Mouse (Mus musculus) kidney, adult 2 months (tissue): ENCODE data around the gene Noa1. TPM values are rescaled to one million over a fixed set of nuclear protein-coding genes. Genes with fewer than 3 reads are reported as not detected.

Experiments used
- DNase-seq: peaks from one replicate; pipeline ENCODE4 v3.0.0; 2021
- H3K27ac ChIP-seq: fragments of 200-500 bp; 2 replicates; pipeline ENCODE4 v1.5.1; 2012; ENCODE audit warnings: low read depth, low read length, control low read depth, inconsistent platforms; ENCODE audit not compliant: insufficient read depth
- H3K27me3 ChIP-seq: fragments of 200-500 bp; replicated peaks from 2 replicates; pipeline ENCODE4 v1.6.1; 2012; ENCODE audit warnings: mild to moderate bottlenecking, moderate library complexity, low read length, inconsistent platforms; ENCODE audit not compliant: control insufficient read depth, insufficient read depth
- H3K36me3 ChIP-seq: fragments of 200-500 bp; 2 replicates; pipeline ENCODE4 v1.6.1; 2012; ENCODE audit warnings: mild to moderate bottlenecking, moderate library complexity, low read length, inconsistent platforms; ENCODE audit not compliant: control insufficient read depth, insufficient read depth
- H3K4me1 ChIP-seq: fragments of 200-500 bp; 2 replicates; pipeline ENCODE4 v1.6.1; 2011; ENCODE audit warnings: low read length; ENCODE audit not compliant: control insufficient read depth, insufficient read depth
- H3K4me3 ChIP-seq: fragments of 200-500 bp; 2 replicates; pipeline ENCODE4 v1.5.1; 2011; ENCODE audit warnings: mild to moderate bottlenecking, low read depth, low read length, control low read depth; ENCODE audit not compliant: insufficient read depth
- CTCF ChIP-seq: fragments of 200-500 bp; conservative IDR thresholded peaks from 2 replicates; pipeline ENCODE4 v1.5.1; 2011; ENCODE audit warnings: low read depth, mild to moderate bottlenecking, control low read depth, low read length, moderate library complexity, mixed read lengths; ENCODE audit not compliant: insufficient read depth, insufficient read length
- POLR2A ChIP-seq: fragments of 200-500 bp; IDR thresholded peaks from one replicate; pipeline ENCODE4 v1.6.1; 2011; ENCODE audit warnings: low read depth, low read length, control low read depth
- WGBS: fragments of 180-500 bp; shearing (Covaris S2); methylation state at CpG from one replicate; pipeline ENCODE4 v1.1.7; 2018; 5-methylcytosine and 5-hydroxymethylcytosine counted together
- polyA plus RNA-seq: library from polyadenylated mRNA; depleted of rRNA; stranded (reverse); fragments of >200 nt; gene quantifications from 2 replicates; pipeline ENCODE4 v1.2.3, GENCODE M21; 2012

The Noa1 gene
- polyA plus RNA-seq, 1 experiment, result 15.1 TPM

DNA sequence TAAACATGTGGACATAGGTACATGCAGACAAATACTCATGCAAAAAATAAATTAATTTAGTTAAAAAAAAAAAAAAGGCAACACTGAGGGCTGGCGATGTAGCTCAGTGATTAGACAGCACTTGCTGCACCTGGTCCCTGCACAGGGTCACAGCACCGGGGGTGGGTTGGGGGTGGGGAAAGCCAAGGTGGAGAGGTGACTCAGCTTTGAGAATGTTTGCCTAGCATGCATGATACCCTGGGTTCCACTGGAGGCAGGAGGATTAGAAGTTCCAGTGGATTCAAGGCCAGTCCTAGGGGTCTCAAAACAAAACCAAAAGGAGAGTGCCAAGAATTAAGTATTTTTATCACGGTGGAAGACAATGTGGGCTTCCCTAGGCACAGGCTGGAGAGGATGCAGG lies 52.3 kb downstream of the Noa1 start:
- H3K27me3 ChIP-seq, result no peaks in the 10 kb centered on the region
- TF ChIP-seq CTCF (no peak), POLR2A (no peak)
- H3K27ac ChIP-seq, result no peak overlapping the region
- WGBS, result 75% methylated on average over 3 of the region's 3 CpGs
- H3K36me3 ChIP-seq, result no peaks in the 10 kb centered on the region
- H3K4me3 ChIP-seq, result no peak overlapping the region
- no peak for DNase-seq
- H3K4me1 ChIP-seq, result no peaks in the 10 kb centered on the region

- DNase-seq, result no peak
- no peaks in the 10 kb centered on the region for H3K27me3 ChIP-seq
- no peaks in the 10 kb centered on the region for H3K4me1 ChIP-seq
- no peak overlapping the region for H3K4me3 ChIP-seq
- WGBS, result 92% methylated on average over 3 of the region's 3 CpGs
- no peak overlapping the region for H3K27ac ChIP-seq
- TF ChIP-seq CTCF, result no peak
- TF ChIP-seq POLR2A, result no peak
- H3K36me3 ChIP-seq, result no peaks in the 10 kb centered on the region
Measured at GRCm38 (mm10) chr5:77254402-77254801, 55.5 kb downstream of the Noa1 start.

DNA sequence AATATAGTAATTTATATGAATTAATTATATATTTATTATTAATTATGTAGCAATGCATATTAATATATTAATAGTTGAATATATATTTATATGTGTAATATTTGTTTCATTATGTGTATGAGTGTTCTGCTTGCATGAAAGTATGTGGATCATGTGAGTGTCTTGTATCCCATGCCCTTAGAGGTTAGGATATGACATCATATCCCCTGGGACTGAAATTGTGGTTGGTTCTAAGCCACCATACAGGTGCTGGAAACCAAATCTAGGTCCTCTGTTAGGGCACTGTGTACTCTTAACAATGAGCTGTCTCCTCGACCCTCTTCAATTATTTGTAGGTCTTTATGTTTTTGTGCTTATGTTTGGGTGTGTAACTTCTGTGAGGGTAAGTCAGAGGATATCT lies 56.7 kb downstream of the Noa1 start:
- Histone ChIP-seq H3K36me3 (no peaks in the 10 kb centered on the region), H3K27me3 (no peaks in the 10 kb centered on the region), H3K27ac (no peak overlapping the region), H3K4me1 (no peaks in the 10 kb centered on the region), H3K4me3 (no peak overlapping the region)
- WGBS, result 100% methylated on average over 1 of the region's 1 CpGs
- DNase-seq, result no peak
- TF ChIP-seq CTCF, result no peak
- TF ChIP-seq POLR2A, result no peak

GRCm38 (mm10) chr5:77252115-77252827 lies 57.6 kb downstream of the Noa1 start:
- H3K36me3 ChIP-seq, result no peaks in the 10 kb centered on the region
- no peaks in the 10 kb centered on the region for H3K27me3 ChIP-seq
- WGBS, result 68% methylated on average over 8 of the region's 8 CpGs
- H3K4me1 ChIP-seq, result no peaks in the 10 kb centered on the region
- TF ChIP-seq POLR2A (no peak), CTCF (no peak)
- H3K27ac ChIP-seq, result no peak overlapping the region
- DNase-seq, result no peak
- H3K4me3 ChIP-seq, result no peak overlapping the region

DNA sequence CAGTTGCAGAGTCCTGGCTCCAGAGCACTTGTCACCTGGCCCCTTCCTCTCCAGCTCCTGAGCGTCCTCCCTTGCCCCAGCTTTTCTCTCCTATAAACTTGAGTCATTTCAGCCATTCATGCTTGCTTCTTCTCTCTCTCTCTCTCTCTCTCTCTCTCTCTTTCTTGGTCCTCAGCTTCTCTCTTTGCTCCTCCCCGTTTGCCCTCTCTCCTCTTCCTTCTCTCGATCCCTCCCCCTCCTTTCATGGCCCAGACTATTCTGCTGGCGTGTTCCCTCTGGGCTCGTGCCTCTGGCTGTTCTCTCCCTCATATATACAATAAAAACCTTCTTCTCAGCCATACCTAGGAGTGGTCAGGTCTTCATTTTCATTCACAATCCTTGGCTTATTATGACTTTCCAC lies 58.2 kb downstream of the Noa1 start:
- H3K4me3 ChIP-seq, result no peak overlapping the region
- 33% methylated on average over 5 of the region's 5 CpGs for WGBS
- TF ChIP-seq CTCF, result no peak
- no peak for TF ChIP-seq POLR2A

DNA sequence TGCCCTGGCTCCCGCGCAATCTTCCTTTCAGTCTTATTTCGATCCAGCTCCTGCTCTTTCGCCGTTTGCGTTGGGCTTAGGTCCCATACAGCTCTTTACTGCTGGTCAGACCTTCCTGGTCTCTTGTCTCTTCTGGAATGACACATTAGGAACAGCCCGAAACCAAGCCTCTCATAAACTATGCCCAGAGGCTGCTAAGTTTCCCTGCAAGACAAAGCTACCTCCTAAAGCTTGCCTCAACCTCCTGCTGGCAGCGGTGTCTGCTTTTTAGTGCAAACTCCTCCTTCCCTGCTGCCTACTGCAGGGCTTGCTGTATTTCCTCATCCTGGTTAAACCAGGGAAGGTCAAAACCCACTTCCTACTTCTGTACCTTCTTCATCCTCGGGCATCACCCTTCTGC lies 59.8 kb downstream of the Noa1 start:
- H3K27ac ChIP-seq, result no peak overlapping the region
- TF ChIP-seq CTCF (no peak), POLR2A (no peak)
- 74% methylated on average over 9 of the region's 9 CpGs for WGBS
- no peaks in the 10 kb centered on the region for H3K36me3 ChIP-seq
- DNase-seq, result no peak
- H3K4me1 ChIP-seq, result peaks cover 3% of the 10 kb centered on the region; the same call in 1 of the 2 replicates
- no peaks in the 10 kb centered on the region for H3K27me3 ChIP-seq
- no peak overlapping the region for H3K4me3 ChIP-seq

More for the DNA sequence above, 58.2 kb downstream of the Noa1 start:
- no peak overlapping the region for H3K27ac ChIP-seq
- H3K36me3 ChIP-seq, result no peaks in the 10 kb centered on the region
- no peak for DNase-seq
- no peaks in the 10 kb centered on the region for H3K27me3 ChIP-seq
- no peaks in the 10 kb centered on the region for H3K4me1 ChIP-seq

DNA sequence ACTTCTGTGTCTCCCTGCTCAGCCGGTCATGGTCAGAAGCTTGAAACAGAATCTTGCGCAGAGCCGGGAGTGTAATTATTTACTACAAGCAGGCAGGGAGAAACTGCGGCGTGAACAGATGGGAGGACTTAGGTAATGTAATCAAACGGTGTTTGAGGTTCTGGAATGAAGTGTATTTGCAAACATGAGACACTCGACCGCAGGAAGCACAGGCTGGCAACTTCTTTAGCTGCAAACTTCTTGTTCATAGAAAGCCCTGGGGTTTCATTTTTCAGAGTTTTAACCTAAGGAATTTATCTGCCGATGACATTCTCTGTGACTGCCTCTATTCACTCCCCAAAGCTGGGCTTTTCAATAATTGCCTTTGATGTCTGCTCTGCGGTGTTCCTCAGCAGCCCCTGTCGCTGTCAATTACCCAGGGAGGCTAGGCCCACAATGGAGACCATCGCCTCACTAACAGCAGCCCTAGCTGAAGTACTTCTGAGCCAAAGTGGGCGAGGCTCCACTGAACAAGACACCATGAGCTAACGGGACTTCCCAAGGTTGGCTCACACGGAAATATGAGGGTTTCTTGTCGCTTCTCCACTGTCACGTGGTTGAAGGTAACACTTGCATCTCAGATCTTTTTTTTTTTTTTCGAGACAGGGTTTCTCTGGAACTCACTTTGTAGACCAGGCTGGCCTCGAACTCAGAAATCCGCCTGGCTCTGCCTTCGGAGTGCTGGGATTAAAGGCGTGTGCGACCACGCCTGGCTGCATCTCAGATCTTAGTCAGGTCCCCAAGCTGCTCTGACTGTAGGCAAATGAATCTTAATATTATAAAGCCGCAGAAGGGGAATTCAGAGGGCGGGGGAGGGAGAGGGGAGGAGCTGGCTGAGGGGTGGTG lies 63.9 kb downstream of the Noa1 start:
- TF ChIP-seq POLR2A (no peak), CTCF (no peak)
- H3K4me3 ChIP-seq, result peak overlapping the region; percentile 36
- H3K36me3 ChIP-seq, result no peaks in the 10 kb centered on the region
- H3K27ac ChIP-seq, result no peak overlapping the region
- peaks cover 3% of the 10 kb centered on the region; the same call in 1 of the 2 replicates for H3K4me1 ChIP-seq
- WGBS, result 19% methylated on average over 26 of the region's 26 CpGs
- peak; percentile 64 for DNase-seq
- H3K27me3 ChIP-seq, result no peaks in the 10 kb centered on the region
